Mouse (Mus musculus) testis, adult 2 months (tissue): ENCODE results near the gene Fa2h.

Experiments
- CTCF ChIP-seq: fragments of 200-500 bp; IDR thresholded peaks from 2 replicates; pipeline ENCODE4 v1.5.1; 2012; ENCODE audit warnings: low read depth, mild to moderate bottlenecking, inconsistent platforms, low read length, moderate library complexity; ENCODE audit not compliant: control insufficient read depth, insufficient read depth, insufficient replicate concordance
- POLR2A ChIP-seq: fragments of 200-500 bp; IDR thresholded peaks from 2 replicates; pipeline ENCODE4 v1.6.1; 2012; ENCODE audit warnings: low read depth, mild to moderate bottlenecking, inconsistent platforms, low read length, moderate library complexity; ENCODE audit not compliant: control insufficient read depth

DNA sequence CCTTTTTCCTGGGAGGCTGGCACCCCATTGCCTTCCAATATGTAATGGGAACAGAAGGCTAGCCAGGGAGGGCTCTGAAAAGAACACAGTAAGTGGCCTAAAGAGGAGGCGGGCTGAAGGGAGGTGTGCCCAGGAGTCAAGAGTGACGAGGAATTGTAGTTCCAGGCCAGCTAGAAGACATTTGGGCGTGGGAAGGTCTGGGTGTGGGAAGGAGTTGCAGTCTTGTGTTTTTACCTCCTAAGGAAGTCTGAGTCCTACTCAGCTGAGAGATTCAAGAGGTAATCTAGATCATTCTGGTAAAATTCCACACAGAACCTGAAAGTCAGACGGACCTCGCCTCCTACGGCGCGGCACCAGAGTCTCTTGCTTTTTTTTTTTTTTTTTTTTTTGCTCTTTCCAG, 30.1 kb downstream of the Fa2h start:
- TF ChIP-seq POLR2A (no peak), CTCF (no peak)
